Mouse (Mus musculus) small intestine, adult 2 months (tissue): ENCODE results near the gene Abhd16b.

Experiments
- CTCF ChIP-seq: fragments of 200-500 bp; IDR thresholded peaks from 2 replicates; pipeline ENCODE4 v1.5.1; 2012; ENCODE audit warnings: low read depth, mild to moderate bottlenecking, control low read depth, inconsistent platforms, low read length, moderate library complexity, mixed read lengths; ENCODE audit not compliant: insufficient replicate concordance, insufficient read length; ENCODE audit errors: extremely low read depth
- POLR2A ChIP-seq: fragments of 200-500 bp; IDR thresholded peaks from 2 replicates; pipeline ENCODE4 v1.6.1; 2012; ENCODE audit warnings: low read depth, mild to moderate bottlenecking, control low read depth, inconsistent platforms, low read length, moderate library complexity

DNA sequence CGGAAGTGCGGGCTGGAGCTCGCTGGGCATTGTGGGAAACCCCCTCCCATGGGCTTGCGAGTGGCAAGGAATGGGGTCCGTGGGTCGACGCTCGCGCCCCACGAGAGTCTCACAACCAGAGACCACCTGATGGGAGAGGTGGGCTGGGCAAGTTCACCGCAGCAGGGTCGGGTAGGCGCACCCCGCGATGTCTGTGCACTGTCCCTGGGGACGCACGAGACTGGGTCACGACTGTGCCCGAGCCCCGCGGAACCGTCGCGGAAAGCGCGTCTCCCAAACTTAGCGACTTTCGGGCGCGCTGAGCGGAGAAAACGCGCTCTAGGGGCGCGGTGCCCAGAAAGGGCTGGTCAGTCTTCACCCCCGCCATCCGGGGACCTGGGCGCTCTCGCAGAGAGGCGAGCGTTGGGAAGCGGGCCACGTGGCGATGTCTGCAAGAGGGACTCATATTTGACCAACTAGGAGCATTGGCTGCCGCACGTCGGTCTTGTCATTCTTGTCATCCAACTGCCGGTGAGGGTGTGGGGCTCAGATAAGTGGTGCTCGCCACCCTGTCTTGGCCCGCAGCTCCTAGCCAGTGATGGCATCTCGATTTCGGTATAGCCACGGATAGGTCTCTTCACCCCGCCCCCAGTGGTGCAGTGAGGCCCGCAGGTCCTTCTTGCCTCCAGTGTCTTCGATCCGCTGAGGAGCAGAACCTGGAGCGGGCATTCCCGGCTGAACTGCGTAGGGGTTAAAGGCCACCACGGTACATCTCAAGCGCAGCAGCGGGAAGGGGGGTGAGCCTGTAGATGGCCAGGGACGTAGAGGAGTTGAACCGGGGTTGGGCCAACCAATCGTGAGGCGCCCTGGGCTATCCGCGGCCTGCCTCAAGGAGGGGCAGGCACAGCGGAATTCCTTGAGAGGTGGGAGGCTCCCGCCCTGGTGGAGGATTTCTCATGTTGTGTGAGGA is 33.1 kb upstream of the Abhd16b start:
- TF ChIP-seq CTCF (no peak), POLR2A (no peak)
